Mouse (Mus musculus): ENCODE results near the gene Gm7995. TPM values are rescaled to one million over a fixed set of nuclear protein-coding genes. Genes with fewer than 3 reads are reported as not detected.

The Gm7995 gene
- polyA plus RNA-seq (2012; rRNA removed), result not detected in 2 replicates

GRCm38 (mm10) chr14:42309910-42310309 lies at the start of gene Gm7995:
Gene Gm7995 (plus strand): TSS chr14:42310210.

GRCm38 (mm10) chr14:42297258-42297657 lies 12.8 kb upstream of the Gm7995 start, which contains the start of gene Gm9611:
Gene Gm9611 (minus strand): TSS chr14:42297358.

Other genes starting within 250 kb of the Gm7995 start
- not detected in 2 replicates for gene Gm7951, start 192.8 kb upstream of the Gm7995 start, polyA plus RNA-seq (2012; rRNA removed)
- not detected in 2 replicates for gene Gm17027, start 147.6 kb upstream of the Gm7995 start, polyA plus RNA-seq (2012; rRNA removed)
- not detected in 2 replicates for gene Gm3573, start 119.4 kb upstream of the Gm7995 start, polyA plus RNA-seq (2012; rRNA removed)
- gene Gm17026, start 50.2 kb upstream of the Gm7995 start, polyA plus RNA-seq (2012; rRNA removed), result not detected in 2 replicates
- not detected in 2 replicates for gene Gm9611, start 12.9 kb upstream of the Gm7995 start, polyA plus RNA-seq (2012; rRNA removed)
- gene Gm8005, start 129.5 kb downstream of the Gm7995 start, polyA plus RNA-seq (2012; rRNA removed), result not detected in 2 replicates
- not detected in 2 replicates for gene Gm8011, start 153.7 kb downstream of the Gm7995 start, polyA plus RNA-seq (2012; rRNA removed)
- gene Gm8020, start 192.1 kb downstream of the Gm7995 start, polyA plus RNA-seq (2012; rRNA removed), result not detected in 2 replicates
- not detected in 2 replicates for gene Gm8024, start 214.1 kb downstream of the Gm7995 start, polyA plus RNA-seq (2012; rRNA removed)